Mouse (Mus musculus) NIH3T3 (cell line): ENCODE measurements at regions not wholly inside any gene's neighbourhood (a gene's known extent, or its start where the extent isn't known, plus 50 kb on each side); places are given as distances from the start of the nearest gene placed in this dataset.
A peak's percentile ranks its signal among the peaks of the same experiment; 100 is the strongest.

Experiments
- DNase-seq: peaks from one replicate; pipeline ENCODE4 v3.0.0-alpha.2; 2012; ENCODE audit warnings: low read depth

GRCm38 (mm10) chr1:62872771-62873170, 169.7 kb downstream of the Nrp2 start:
- DNase-seq, result no peak

DNA sequence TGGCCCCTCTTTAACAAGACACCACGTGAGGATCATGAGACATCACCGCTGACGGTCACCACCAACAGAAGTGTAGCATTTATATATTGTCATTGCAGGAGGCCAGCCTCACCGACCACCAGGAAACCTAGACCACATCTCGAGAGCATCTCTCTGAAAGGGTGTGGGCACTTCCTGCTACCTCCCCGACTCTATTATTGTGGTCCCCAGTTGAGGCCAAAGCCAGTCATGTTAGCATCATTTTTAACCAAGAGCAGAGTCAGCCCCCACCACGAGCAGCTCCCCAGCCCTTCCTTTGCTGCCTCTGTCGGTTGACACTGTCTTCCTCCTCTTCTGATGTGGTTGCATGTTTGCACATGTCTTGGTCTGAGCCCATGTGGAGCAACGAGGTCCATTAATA, 172.5 kb downstream of the Nrp2 start:
- no peak for DNase-seq

- DNase-seq, result no peak
Observed at GRCm38 (mm10) chr1:62876685-62877084, 173.6 kb downstream of the Nrp2 start.

DNA sequence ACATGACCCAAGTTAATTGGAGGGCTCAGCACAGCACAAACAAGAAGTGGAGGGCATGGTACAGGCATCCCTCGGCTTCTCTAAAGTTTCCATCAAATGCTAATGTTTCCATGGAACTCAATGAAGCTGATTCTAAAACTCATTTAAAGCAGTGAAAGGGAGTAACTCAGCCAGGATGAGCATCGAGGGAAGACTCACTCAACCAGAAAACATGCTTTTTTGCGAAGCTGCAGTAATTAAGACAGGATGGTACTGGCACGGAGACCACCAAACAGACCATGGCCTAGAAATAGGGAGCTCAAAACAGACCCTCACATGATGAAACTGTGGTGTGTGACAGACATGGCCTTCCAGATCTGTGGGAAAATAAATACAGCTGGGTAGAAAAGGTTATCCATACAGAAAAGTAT, 177.8 kb downstream of the Nrp2 start:
- DNase-seq, result peak; percentile 26

DNA sequence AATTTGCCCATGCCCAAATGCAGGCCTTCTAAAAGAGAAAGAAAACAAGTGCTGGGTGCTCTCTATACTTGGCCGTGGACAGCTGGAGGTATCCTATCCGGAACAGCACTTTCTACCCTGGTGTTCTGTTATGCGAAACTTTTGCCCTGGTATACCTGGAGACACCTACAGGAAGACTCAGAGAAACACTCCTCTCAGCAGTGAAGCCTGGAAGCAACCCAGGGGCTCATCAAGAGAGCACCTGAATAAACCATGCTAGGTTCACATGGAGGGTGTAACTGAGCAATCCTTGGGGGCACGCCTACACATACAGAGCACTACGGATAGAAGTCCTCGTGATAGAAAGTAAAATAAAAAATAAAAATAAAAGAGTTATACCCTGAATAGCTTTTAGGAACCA, 178.4 kb downstream of the Nrp2 start:
- no peak for DNase-seq

DNA sequence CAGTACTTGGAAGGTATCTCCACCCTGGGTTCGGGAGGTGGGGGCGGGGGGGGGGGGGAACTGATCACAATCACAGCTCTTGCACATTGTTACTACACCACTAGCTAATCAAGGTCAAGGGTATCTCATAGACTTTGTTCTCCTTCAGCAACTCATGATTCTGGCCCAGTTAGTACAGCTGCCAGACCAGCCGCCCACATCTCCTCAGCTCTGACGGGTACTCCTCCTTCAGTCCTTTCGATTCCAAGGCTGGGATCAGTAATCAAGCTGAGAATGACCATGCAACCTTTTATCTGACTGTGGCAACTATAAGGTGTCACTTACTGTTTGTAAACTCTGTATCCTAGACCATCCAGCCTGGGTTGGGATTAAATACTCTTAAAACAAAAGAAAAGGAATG, 178.9 kb downstream of the Nrp2 start:
- no peak for DNase-seq

DNA sequence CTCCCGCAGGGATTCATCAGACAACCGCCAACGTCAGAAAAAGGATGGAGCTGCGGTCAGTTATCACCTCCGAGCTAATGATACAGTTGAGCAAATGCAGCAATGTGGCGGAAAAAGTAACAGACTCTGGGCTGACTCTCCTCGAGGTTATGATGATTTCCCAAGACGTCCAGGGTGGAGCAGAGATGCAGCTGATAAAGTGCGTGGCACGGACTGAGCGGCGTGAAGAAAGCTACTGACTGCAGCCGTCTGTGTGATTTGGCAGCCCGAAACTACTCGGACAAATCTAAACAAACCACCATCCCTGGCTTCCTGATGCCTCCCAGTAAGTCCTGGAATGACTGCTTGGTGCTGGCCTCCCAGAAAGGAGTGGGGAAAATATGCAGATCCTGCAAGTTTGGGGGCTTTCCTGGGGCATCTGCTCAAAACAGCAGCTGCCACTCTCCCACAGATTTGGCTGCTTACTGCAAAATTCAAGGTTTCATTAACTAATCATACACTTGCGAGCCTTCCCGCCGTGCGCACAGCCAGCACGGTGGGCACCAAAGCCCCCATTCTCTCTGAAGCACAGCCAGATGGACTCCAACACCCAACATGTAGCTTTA, 181.9 kb downstream of the Nrp2 start:
- no peak for DNase-seq

DNA sequence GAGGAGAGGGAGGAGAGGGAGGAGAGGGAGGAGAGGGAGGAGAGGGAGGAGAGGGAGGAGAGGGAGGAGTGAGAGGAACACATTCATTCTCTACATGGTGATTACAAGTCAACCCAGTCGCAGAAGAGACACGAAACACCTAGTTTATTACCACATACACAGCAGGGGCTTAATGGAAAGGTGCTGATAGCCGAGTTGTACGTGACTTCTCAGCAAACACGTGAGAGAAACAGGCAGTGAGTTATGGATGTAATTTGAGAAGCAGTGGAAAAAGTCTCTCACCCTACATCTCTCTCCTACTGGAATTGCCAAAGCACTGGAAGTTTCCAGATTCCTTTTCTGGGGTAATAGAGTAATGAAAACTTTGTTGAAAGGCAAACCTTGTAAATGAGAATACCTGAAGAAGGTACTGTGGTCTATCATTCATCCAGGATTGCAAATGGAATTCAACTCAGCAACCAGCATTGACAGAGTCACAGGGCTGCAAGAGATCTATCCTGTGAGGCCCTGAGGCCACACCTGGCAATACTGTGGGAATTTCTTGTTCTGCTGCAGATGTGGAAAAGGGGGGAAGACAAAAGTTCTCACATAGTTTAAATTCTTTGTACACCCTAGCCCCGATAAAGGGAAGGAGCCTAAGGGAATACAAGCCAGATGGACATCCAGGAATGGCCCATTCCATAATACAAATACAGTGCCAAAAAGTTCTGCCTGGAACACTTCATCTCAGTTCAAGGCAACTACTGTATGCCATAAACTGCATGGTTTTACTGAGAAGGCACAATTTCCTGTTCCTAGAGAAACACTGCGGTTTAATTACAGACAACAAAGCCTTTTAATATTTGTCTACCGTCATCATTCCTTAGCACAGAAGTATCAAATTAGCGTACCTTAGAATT, 184.7 kb downstream of the Nrp2 start:
- DNase-seq, result peak; percentile 35

DNA sequence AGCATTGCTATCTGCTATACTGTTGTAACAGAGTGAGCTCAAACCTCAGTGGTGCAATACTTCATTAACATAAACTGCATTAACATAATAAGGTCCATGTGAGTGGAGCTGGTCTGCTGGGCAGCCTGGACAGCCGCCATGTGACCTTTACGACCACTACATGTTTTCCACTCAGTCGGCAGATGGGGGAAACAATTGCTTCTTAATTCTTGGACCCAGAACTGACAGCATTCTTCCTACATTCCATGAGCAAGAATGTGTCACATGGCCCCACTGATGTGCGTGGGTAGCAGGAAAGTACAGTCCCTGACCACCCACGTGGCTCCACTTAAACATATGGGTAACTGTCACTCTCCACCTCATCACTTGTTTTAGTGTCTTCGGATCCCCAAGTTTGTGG, 198.3 kb downstream of the Nrp2 start:
- peak; percentile 39 for DNase-seq

DNA sequence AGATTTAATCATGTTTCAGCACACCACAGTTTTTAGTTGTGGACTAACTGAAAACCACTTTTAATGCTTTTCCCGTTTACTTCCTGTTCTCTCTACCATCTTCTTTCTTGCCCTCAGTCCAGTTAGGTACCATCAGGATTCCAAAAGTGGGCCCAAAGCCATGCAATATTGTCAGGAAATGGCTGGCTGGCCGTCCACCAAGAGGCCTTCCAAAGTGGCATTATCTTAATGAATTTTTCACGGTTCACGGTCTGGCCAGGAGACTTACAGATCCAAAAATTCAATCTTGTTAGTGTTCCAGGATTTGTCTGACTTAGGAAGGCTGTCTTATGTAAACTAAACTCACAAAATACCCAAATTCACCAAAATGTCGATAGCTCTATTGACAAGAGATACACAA, 198.8 kb downstream of the Nrp2 start:
- no peak for DNase-seq

DNA sequence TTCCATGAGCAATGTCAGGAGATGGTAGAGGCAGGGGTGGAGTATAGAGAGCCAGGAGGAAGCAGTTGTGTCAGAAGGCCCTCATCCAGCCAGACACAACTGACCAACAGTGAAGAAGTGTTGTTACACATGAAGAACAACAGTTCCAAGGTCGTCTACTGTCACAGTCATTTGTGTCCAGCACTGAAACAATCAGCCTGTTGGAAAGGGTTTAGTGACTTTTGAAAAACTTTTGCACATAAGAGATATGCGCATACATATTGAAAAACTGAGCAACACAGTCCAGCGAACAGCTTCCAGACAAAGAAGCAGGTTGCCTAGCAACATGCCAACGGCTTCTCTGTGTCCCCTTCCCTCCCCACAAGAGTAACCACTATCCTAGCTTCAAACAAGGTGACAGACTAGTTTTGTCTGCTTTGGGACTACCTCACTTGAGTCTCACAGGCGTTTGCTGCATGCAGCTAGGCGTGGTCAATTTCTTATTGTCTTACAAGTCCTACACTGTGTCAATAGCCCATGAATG, 199.9 kb downstream of the Nrp2 start:
- no peak for DNase-seq

DNA sequence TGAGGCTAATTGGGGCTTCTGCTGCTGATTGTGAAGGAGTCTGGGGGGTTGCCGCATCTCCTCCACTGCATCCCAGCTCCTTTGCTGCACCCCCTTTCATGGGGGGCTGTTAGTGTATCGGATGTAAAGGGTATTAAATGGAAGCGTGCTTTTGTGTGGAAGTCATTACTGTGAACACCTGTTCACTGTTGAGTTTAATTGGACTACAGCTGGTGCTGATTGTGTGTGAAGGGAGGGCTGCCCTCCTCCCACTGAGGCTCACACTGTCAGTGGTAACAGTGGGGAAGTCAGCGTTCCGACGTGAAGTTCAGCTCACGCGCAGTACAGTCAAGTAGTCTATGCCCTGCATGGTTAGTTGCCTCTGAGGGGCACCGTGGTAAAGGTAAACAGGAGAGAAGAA, 202.7 kb downstream of the Nrp2 start:
- DNase-seq, result no peak

DNA sequence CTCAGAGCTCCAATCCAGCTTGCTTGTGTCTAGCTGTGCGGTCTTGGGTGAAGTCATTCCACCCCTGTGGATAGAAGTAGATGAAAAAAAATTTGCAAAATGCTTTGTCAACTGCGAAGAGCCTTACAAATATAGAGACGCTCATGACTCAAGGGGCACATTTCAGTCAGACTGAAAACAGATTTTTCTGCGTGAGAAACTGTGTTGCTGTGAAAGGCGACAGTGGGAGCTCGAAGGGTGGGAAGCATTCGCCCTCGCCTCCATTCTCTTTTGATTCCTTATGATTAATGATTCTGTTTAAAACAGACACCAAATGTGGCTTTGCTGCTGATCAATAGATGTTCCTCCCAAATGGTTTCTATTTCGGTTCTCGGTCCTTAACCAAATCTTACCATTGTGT, 204.2 kb downstream of the Nrp2 start:
- DNase-seq, result no peak
